Mouse (Mus musculus) naive thymus-derived CD4-positive, alpha-beta T cell, adult 2 months (primary cell): ENCODE data around the gene Kcnk6.

Source experiments
- DNase-seq: peaks from one replicate; pipeline ENCODE4 v3.0.0-alpha.2; 2011; ENCODE audit warnings: low read depth

The Kcnk6 gene

GRCm38 (mm10) chr7:29232247-29233013 lies at the start of gene Kcnk6:
TSS of gene Kcnk6 (minus strand) at chr7:29232515.
- no peak for DNase-seq

- peak; percentile 78 for DNase-seq
These were observed 49.1 kb upstream of the Kcnk6 start, which contains the start of gene Spint2 for GRCm38 (mm10) chr7:29281201-29282073. TSS of gene Spint2 (minus strand) at chr7:29281912.

- DNase-seq, result peak; percentile 52
These were observed 48.5 kb upstream of the Kcnk6 start for GRCm38 (mm10) chr7:29280801-29281200.

- no peak for DNase-seq
These were observed 47.6 kb upstream of the Kcnk6 start for GRCm38 (mm10) chr7:29279924-29280323.

GRCm38 (mm10) chr7:29279261-29279660 lies 46.9 kb upstream of the Kcnk6 start:
- DNase-seq, result no peak

- no peak for DNase-seq
These were observed 45.2 kb upstream of the Kcnk6 start for GRCm38 (mm10) chr7:29277510-29277909.

GRCm38 (mm10) chr7:29276715-29277114 lies 44.4 kb upstream of the Kcnk6 start:
- no peak for DNase-seq

GRCm38 (mm10) chr7:29271687-29272465 lies 39.6 kb upstream of the Kcnk6 start:
- DNase-seq, result no peak

GRCm38 (mm10) chr7:29270445-29270844 lies 38.1 kb upstream of the Kcnk6 start:
- DNase-seq, result no peak

- DNase-seq, result no peak
These were observed 34.6 kb upstream of the Kcnk6 start for GRCm38 (mm10) chr7:29266931-29267330.

- no peak for DNase-seq
These were observed 33.3 kb upstream of the Kcnk6 start for GRCm38 (mm10) chr7:29265636-29266035.

GRCm38 (mm10) chr7:29263831-29264230 lies 31.5 kb upstream of the Kcnk6 start:
- DNase-seq, result no peak

- DNase-seq, result no peak
These were observed 29.8 kb upstream of the Kcnk6 start for GRCm38 (mm10) chr7:29262151-29262550.

- DNase-seq, result peak; percentile 42
These were observed 27.7 kb upstream of the Kcnk6 start for GRCm38 (mm10) chr7:29259781-29260730.

GRCm38 (mm10) chr7:29257368-29257767 lies 25.1 kb upstream of the Kcnk6 start:
- no peak for DNase-seq

- no peak for DNase-seq
These were observed 23.6 kb upstream of the Kcnk6 start for GRCm38 (mm10) chr7:29255875-29256274.

GRCm38 (mm10) chr7:29253842-29254241 lies 21.5 kb upstream of the Kcnk6 start:
- DNase-seq, result no peak

- peak; percentile 52 for DNase-seq
These were observed 18.9 kb upstream of the Kcnk6 start for GRCm38 (mm10) chr7:29251166-29251565.

GRCm38 (mm10) chr7:29248261-29248841 lies 16.0 kb upstream of the Kcnk6 start, which contains the start of gene 2200002D01Rik:
TSS of gene 2200002D01Rik (minus strand) at chr7:29248466.
- peak; percentile 47 for DNase-seq

GRCm38 (mm10) chr7:29247706-29248105 lies 15.4 kb upstream of the Kcnk6 start:
- DNase-seq, result no peak

GRCm38 (mm10) chr7:29247314-29247700 lies 15.0 kb upstream of the Kcnk6 start:
- DNase-seq, result peak; percentile 85
